ENCODE assay signal across 33 mouse cellular contexts in genomic region chr10:115555191-115555765, GRCm38 (mm10). TPM values are rescaled to one million over a fixed set of nuclear protein-coding genes. Genes with fewer than 3 reads are reported as not detected.
"Had no signal": no experiment of that assay in that cellular context is flagged by ENCODE, and none has a peak within 500 bp of the region (broad histone marks: within the 10 kb centered on the region; RNA-seq: fewer than 3 reads in every experiment).

No protein-coding gene starts in this region.

- H3K4me3 ChIP-seq: gastrocnemius, adult 2 months; heart, embryonic 13.5 days; heart, embryonic 15.5 days; hindbrain, embryonic 13.5 days; hindbrain, embryonic 15.5 days; kidney, embryonic 15.5 days; limb, embryonic 13.5 days; limb, embryonic 15.5 days; liver, embryonic 12.5 days had no signal

- H3K27ac ChIP-seq: gastrocnemius, adult 2 months; heart, embryonic 13.5 days; heart, embryonic 15.5 days; hindbrain, embryonic 13.5 days; hindbrain, embryonic 15.5 days; hindbrain, postnatal 0 days; kidney, embryonic 15.5 days; kidney, postnatal 0 days; limb, embryonic 13.5 days; limb, embryonic 15.5 days; liver, embryonic 12.5 days had no signal

- H3K9ac ChIP-seq: heart, embryonic 13.5 days; heart, embryonic 15.5 days; hindbrain, embryonic 13.5 days; hindbrain, embryonic 15.5 days; kidney, embryonic 15.5 days; limb, embryonic 13.5 days; limb, embryonic 15.5 days; liver, embryonic 12.5 days had no signal

- H3K4me1 ChIP-seq: heart, embryonic 13.5 days; heart, embryonic 15.5 days; hindbrain, embryonic 15.5 days; liver, embryonic 12.5 days had no signal

- H3K4me2 ChIP-seq: heart, embryonic 11.5 days; heart, embryonic 13.5 days; heart, embryonic 15.5 days; hindbrain, embryonic 13.5 days; hindbrain, embryonic 15.5 days; kidney, embryonic 15.5 days; limb, embryonic 13.5 days; limb, embryonic 15.5 days; liver, embryonic 12.5 days had no signal

- H3K27me3 ChIP-seq: heart, embryonic 13.5 days; heart, embryonic 15.5 days; hindbrain, embryonic 13.5 days; hindbrain, embryonic 15.5 days; kidney, embryonic 15.5 days; limb, embryonic 13.5 days; limb, embryonic 15.5 days; liver, embryonic 12.5 days had no signal

- ATAC-seq: forebrain, embryonic 16.5 days; hindbrain, postnatal 0 days; liver, embryonic 12.5 days had no signal

- H3K9me3 ChIP-seq: heart, embryonic 13.5 days; heart, embryonic 15.5 days; hindbrain, embryonic 13.5 days; hindbrain, embryonic 15.5 days; kidney, embryonic 15.5 days; limb, embryonic 13.5 days; limb, embryonic 15.5 days; liver, embryonic 12.5 days had no signal

- DNase-seq: gastrocnemius, adult 2 months; gastrocnemius, postnatal 14 days; gastrocnemius, postnatal 36 days; heart, adult 18-20 months; heart, postnatal 14 days; heart, postnatal 36 days; kidney, adult 11 months; kidney, adult 2 months; kidney, adult 9 months; kidney, postnatal 14 days; kidney, postnatal 36 days; layer of hippocampus, postnatal 36 days; left cerebral cortex, postnatal 4 days had no signal

- H3K36me3 ChIP-seq: heart, embryonic 13.5 days; heart, embryonic 15.5 days; hindbrain, embryonic 13.5 days; hindbrain, embryonic 15.5 days; kidney, embryonic 15.5 days; limb, embryonic 13.5 days; limb, embryonic 15.5 days; liver, embryonic 12.5 days had no signal

RNA-seq across cellular contexts. Expression of gene A930009A15Rik, which starts 14.5 kb away (rescaled TPM):
- total RNA-seq: gastrocnemius, adult 2 months; gastrocnemius, postnatal 14 days; gastrocnemius, postnatal 36 days; heart, adult 18-20 months; heart, postnatal 14 days; heart, postnatal 36 days; hematopoietic stem cell, adult 5-6 weeks; hindbrain, postnatal 0 days; left cerebral cortex, adult 18-20 months; liver, adult 2 months had no signal
- polyA plus RNA-seq: gonadal fat pad, adult 2 months; heart, embryonic 11.5 days; heart, embryonic 13.5 days; heart, embryonic 15.5 days; heart, postnatal 0 days; intestine, embryonic 14.5 days; kidney, adult 2 months; kidney, postnatal 0 days; large intestine, adult 2 months; limb, embryonic 11.5 days; limb, embryonic 13.5 days; limb, embryonic 15.5 days; liver, adult 2 months; liver, embryonic 12.5 days had no signal

RNA-seq across cellular contexts. Expression of gene Lgr5, which starts 32.3 kb away (rescaled TPM):
- total RNA-seq: gastrocnemius, adult 2 months had no signal
